ENCODE assay signal across 23 mouse cellular contexts in genomic region chr3:61494835-61495234, GRCm38 (mm10).
DNase-seq lines count a peak whose midpoint lies in the region; ATAC-seq and TF ChIP-seq lines count a peak whose summit lies in the region.
"Had no signal": no experiment of that assay in that cellular context is flagged by ENCODE, and none has a peak within 500 bp of the region (broad histone marks: within the 10 kb centered on the region; RNA-seq: fewer than 3 reads in every experiment).

No protein-coding gene starts in this region.

- no peaks in the 10 kb centered on the region for H3K9me3 ChIP-seq in liver, embryonic 12.5 days (replicated peaks)
- no peaks in the 10 kb centered on the region for H3K9me3 ChIP-seq in liver, embryonic 11.5 days (ENCODE audit: control insufficient read depth, low read length)
- no peaks in the 10 kb centered on the region for H3K9me3 ChIP-seq in liver, postnatal 0 days (ENCODE audit: low read length)
- H3K9me3 ChIP-seq: forebrain, embryonic 13.5 days; heart, embryonic 12.5 days; heart, embryonic 15.5 days; hindbrain, embryonic 10.5 days; hindbrain, embryonic 13.5 days had no signal

- no peak overlapping the region for H3K4me2 ChIP-seq in liver, embryonic 12.5 days
- H3K4me2 ChIP-seq in liver, embryonic 11.5 days: no peak overlapping the region
- no peak overlapping the region for H3K4me2 ChIP-seq in liver, postnatal 0 days (ENCODE audit: low read depth, low read length)
- H3K4me2 ChIP-seq: forebrain, embryonic 13.5 days; heart, embryonic 12.5 days; heart, embryonic 15.5 days; hindbrain, embryonic 13.5 days had no signal

- H3K27ac ChIP-seq in liver, embryonic 12.5 days: no peak overlapping the region
- H3K27ac ChIP-seq in liver, embryonic 11.5 days (ENCODE audit: low read depth, low read length): no peak overlapping the region
- H3K27ac ChIP-seq in liver, postnatal 0 days (ENCODE audit: low read depth): no peak overlapping the region
- H3K27ac ChIP-seq: forebrain, embryonic 13.5 days; heart, embryonic 15.5 days; hindbrain, embryonic 10.5 days; hindbrain, embryonic 13.5 days had no signal

- WGBS in liver, embryonic 12.5 days (ENCODE audit: insufficient replicate concordance): 24% methylated on average over 2 of the region's 2 CpGs
- 63% methylated on average over 2 of the region's 2 CpGs for WGBS in liver, embryonic 11.5 days
- WGBS in liver, postnatal 0 days (ENCODE audit: insufficient replicate concordance): 59% methylated on average over 2 of the region's 2 CpGs

- H3K9ac ChIP-seq in liver, embryonic 12.5 days: no peak overlapping the region
- no peak overlapping the region for H3K9ac ChIP-seq in liver, embryonic 11.5 days (ENCODE audit: low read depth, low read length)
- H3K9ac ChIP-seq in liver, postnatal 0 days (replicated peaks): no peak overlapping the region
- H3K9ac ChIP-seq: forebrain, embryonic 13.5 days; forebrain, postnatal 0 days; heart, embryonic 12.5 days; heart, embryonic 15.5 days; hindbrain, embryonic 13.5 days had no signal

- ATAC-seq in liver, embryonic 12.5 days: peak; percentile 68
- ATAC-seq in liver, embryonic 11.5 days (replicated peaks; ENCODE audit: low FRiP score): no peak
- ATAC-seq in liver, postnatal 0 days: peak; percentile 62; the same call in 1 of the 2 replicates
- ATAC-seq: forebrain, embryonic 13.5 days; forebrain, postnatal 0 days; hindbrain, embryonic 16.5 days had no signal

- TF ChIP-seq CTCF in liver, postnatal 0 days (IDR thresholded peaks at IDR 0.05; ENCODE audit: low read depth): no peak

- H3K27me3 ChIP-seq in liver, embryonic 12.5 days (replicated peaks): no peaks in the 10 kb centered on the region
- no peaks in the 10 kb centered on the region for H3K27me3 ChIP-seq in liver, embryonic 11.5 days (replicated peaks; ENCODE audit: control insufficient read depth, insufficient read depth, low read length)
- no peaks in the 10 kb centered on the region for H3K27me3 ChIP-seq in liver, postnatal 0 days (ENCODE audit: insufficient read depth, low read length)
- H3K27me3 ChIP-seq: forebrain, embryonic 13.5 days; heart, embryonic 12.5 days; heart, embryonic 15.5 days; hindbrain, embryonic 13.5 days had no signal

- peak; percentile 84 for TF ChIP-seq EP300 in liver, postnatal 0 days (IDR thresholded peaks at IDR 0.05; ENCODE audit: low read depth)

- H3K4me3 ChIP-seq in liver, embryonic 12.5 days: no peak overlapping the region
- H3K4me3 ChIP-seq in liver, embryonic 11.5 days (ENCODE audit: low read depth, low read length): no peak overlapping the region
- no peak overlapping the region for H3K4me3 ChIP-seq in liver, postnatal 0 days (ENCODE audit: low read depth, low read length)
- H3K4me3 ChIP-seq: forebrain, embryonic 13.5 days; heart, embryonic 12.5 days; heart, embryonic 15.5 days; hindbrain, embryonic 10.5 days; hindbrain, embryonic 13.5 days had no signal

- no peaks in the 10 kb centered on the region for H3K36me3 ChIP-seq in liver, embryonic 12.5 days
- H3K36me3 ChIP-seq in liver, embryonic 11.5 days (ENCODE audit: control insufficient read depth, insufficient read depth, low read length): no peaks in the 10 kb centered on the region
- no peaks in the 10 kb centered on the region for H3K36me3 ChIP-seq in liver, postnatal 0 days (replicated peaks; ENCODE audit: insufficient read depth, low read length)
- H3K36me3 ChIP-seq: heart, embryonic 12.5 days; heart, embryonic 15.5 days; hindbrain, embryonic 10.5 days; hindbrain, embryonic 13.5 days had no signal

- intact Hi-C loops in left cerebral cortex, postnatal 25 days (cut with DNase I): no loop called here

- DNase-seq in liver, embryonic 11.5 days (ENCODE audit: low spot score): no peak
- peak; percentile 40 for DNase-seq in c-Kit-positive CD71-positive TER-119-positive erythroid progenitor cells, embryonic 14.5 days (ENCODE audit: low spot score)
- DNase-seq in liver, postnatal 0 days: no peak
- no peak for DNase-seq in left cerebral cortex, postnatal 25 days (ENCODE audit: low spot score in 2 of 2)
- DNase-seq in layer of hippocampus, adult 8-10 months (ENCODE audit: low spot score in 2 of 2): no peak
- DNase-seq in cerebellum, postnatal 10 days: no peak
- DNase-seq: adrenal gland, adult 2 months; adrenal gland, postnatal 14 days; cerebellum, adult 11-12 months; cerebellum, adult 8-10 months; cerebellum, postnatal 14 days; forebrain, postnatal 0 days; gastrocnemius, postnatal 25 days; heart, adult 18-20 months; heart, postnatal 10 days; heart, postnatal 36 days had no signal

- H3K4me1 ChIP-seq in liver, embryonic 12.5 days: no peaks in the 10 kb centered on the region
- H3K4me1 ChIP-seq in liver, embryonic 11.5 days (replicated peaks; ENCODE audit: control insufficient read depth, insufficient read depth, low read length): no peaks in the 10 kb centered on the region
- no peaks in the 10 kb centered on the region for H3K4me1 ChIP-seq in liver, postnatal 0 days (ENCODE audit: insufficient read depth)
- H3K4me1 ChIP-seq: forebrain, embryonic 13.5 days; heart, embryonic 12.5 days; heart, embryonic 15.5 days; hindbrain, embryonic 10.5 days; hindbrain, embryonic 13.5 days had no signal
